Mouse (Mus musculus) thymus, adult 2 months (tissue): Measurements from ENCODE around the gene Aaed1. TPM values are rescaled to one million over a fixed set of nuclear protein-coding genes. Genes with fewer than 3 reads are reported as not detected.

Source experiments
- DNase-seq: peaks from one replicate; pipeline ENCODE4 v3.0.0; 2021
- H3K27ac ChIP-seq: fragments of 200-500 bp; 2 replicates; pipeline ENCODE4 v1.5.1; 2012; ENCODE audit warnings: low read length, control low read depth; ENCODE audit not compliant: control insufficient read depth, insufficient read depth
- H3K27me3 ChIP-seq: fragments of 200-500 bp; 2 replicates; pipeline ENCODE4 v1.6.1; 2012; ENCODE audit warnings: mild to moderate bottlenecking, low read length, moderate library complexity, mixed read lengths; ENCODE audit not compliant: control insufficient read depth, insufficient read depth
- H3K36me3 ChIP-seq: fragments of 200-500 bp; 2 replicates; pipeline ENCODE4 v1.6.1; 2012; ENCODE audit warnings: mild to moderate bottlenecking, low read length, moderate library complexity; ENCODE audit not compliant: control insufficient read depth, insufficient read depth
- H3K4me1 ChIP-seq: fragments of 200-500 bp; replicated peaks from 2 replicates; pipeline ENCODE4 v1.6.1; 2012; ENCODE audit warnings: low read length; ENCODE audit not compliant: control insufficient read depth, insufficient read depth
- H3K4me3 ChIP-seq: fragments of 200-500 bp; 2 replicates; pipeline ENCODE4 v1.5.1; 2012; ENCODE audit warnings: mild to moderate bottlenecking, low read length, control low read depth, moderate library complexity; ENCODE audit not compliant: control insufficient read depth, insufficient read depth
- CTCF ChIP-seq: fragments of 200-500 bp; IDR thresholded peaks from 2 replicates; pipeline ENCODE4 v1.5.1; 2012; ENCODE audit warnings: mild to moderate bottlenecking, control low read depth, low read length, moderate library complexity, borderline replicate concordance; ENCODE audit not compliant: control insufficient read depth, poor library complexity, insufficient read depth; ENCODE audit errors: extremely low read depth
- POLR2A ChIP-seq: fragments of 200-500 bp; IDR thresholded peaks from 2 replicates; pipeline ENCODE4 v1.6.1; 2012; ENCODE audit warnings: mild to moderate bottlenecking, low read length, control low read depth, moderate library complexity; ENCODE audit not compliant: control insufficient read depth, poor library complexity, insufficient read depth; ENCODE audit errors: extremely low read depth
- WGBS: fragments of 180-500 bp; shearing (Covaris S2); methylation state at CpG from one replicate; pipeline ENCODE4 v1.1.7; 2018; 5-methylcytosine and 5-hydroxymethylcytosine counted together
- polyA plus RNA-seq: library from polyadenylated mRNA; depleted of rRNA; stranded (reverse); fragments of >200 nt; gene quantifications from 2 replicates; pipeline ENCODE4 v1.2.3, GENCODE M21; 2012

Gene Aaed1
- polyA plus RNA-seq, 1 experiment: 5.1 TPM

- no peak overlapping the region for H3K4me3 ChIP-seq
- WGBS: 8% methylated on average over 11 of the region's 11 CpGs
- H3K4me1 ChIP-seq: peaks cover 12% of the 10 kb centered on the region
- no peaks in the 10 kb centered on the region for H3K27me3 ChIP-seq
- TF ChIP-seq CTCF (no peak), POLR2A (no peak)
- H3K36me3 ChIP-seq: peaks cover 7% of the 10 kb centered on the region; the same call in 1 of the 2 replicates
- no peak overlapping the region for H3K27ac ChIP-seq
- peak; percentile 11 for DNase-seq
Measured at GRCm38 (mm10) chr13:64309842-64310241, 2.7 kb downstream of the Aaed1 start.

GRCm38 (mm10) chr13:64309036-64309435 lies 3.5 kb downstream of the Aaed1 start:
- H3K36me3 ChIP-seq: peaks cover 7% of the 10 kb centered on the region; the same call in 1 of the 2 replicates
- DNase-seq: no peak
- TF ChIP-seq POLR2A: no peak
- TF ChIP-seq CTCF: no peak
- H3K27ac ChIP-seq: no peak overlapping the region
- H3K4me3 ChIP-seq: no peak overlapping the region
- H3K4me1 ChIP-seq: peaks cover 12% of the 10 kb centered on the region
- 14% methylated on average over 5 of the region's 5 CpGs for WGBS
- no peaks in the 10 kb centered on the region for H3K27me3 ChIP-seq

GRCm38 (mm10) chr13:64307508-64307907 lies 5.0 kb downstream of the Aaed1 start:
- peaks cover 12% of the 10 kb centered on the region for H3K4me1 ChIP-seq
- peaks cover 10% of the 10 kb centered on the region; the same call in 1 of the 2 replicates for H3K36me3 ChIP-seq
- TF ChIP-seq CTCF (no peak), POLR2A (no peak)
- no peak overlapping the region for H3K4me3 ChIP-seq
- H3K27ac ChIP-seq: no peak overlapping the region
- DNase-seq: no peak
- 89% methylated on average over 5 of the region's 5 CpGs for WGBS
- H3K27me3 ChIP-seq: no peaks in the 10 kb centered on the region

GRCm38 (mm10) chr13:64306078-64306477 lies 6.4 kb downstream of the Aaed1 start:
- DNase-seq: peak; percentile 42
- no peak overlapping the region for H3K4me3 ChIP-seq
- peaks cover 10% of the 10 kb centered on the region; the same call in 1 of the 2 replicates for H3K36me3 ChIP-seq
- H3K27me3 ChIP-seq: no peaks in the 10 kb centered on the region
- H3K4me1 ChIP-seq: peaks cover 12% of the 10 kb centered on the region
- no peak overlapping the region for H3K27ac ChIP-seq
- TF ChIP-seq CTCF: no peak
- no peak for TF ChIP-seq POLR2A
- WGBS: 80% methylated on average over 3 of the region's 3 CpGs

- peaks cover 3% of the 10 kb centered on the region; the same call in 1 of the 2 replicates for H3K36me3 ChIP-seq
- 95% methylated on average over 1 of the region's 1 CpGs for WGBS
Measured at GRCm38 (mm10) chr13:64299069-64299468, 13.4 kb downstream of the Aaed1 start.

GRCm38 (mm10) chr13:64286791-64287190 lies 25.7 kb downstream of the Aaed1 start:
- Histone ChIP-seq H3K36me3 (no peaks in the 10 kb centered on the region), H3K4me1 (no peaks in the 10 kb centered on the region)
- DNase-seq: no peak

More at GRCm38 (mm10) chr13:64299069-64299468, 13.4 kb downstream of the Aaed1 start:
- no peak overlapping the region for H3K27ac ChIP-seq
- H3K4me1 ChIP-seq: no peaks in the 10 kb centered on the region
- no peak overlapping the region for H3K4me3 ChIP-seq
- no peak for DNase-seq
- TF ChIP-seq POLR2A (no peak), CTCF (no peak)
- no peaks in the 10 kb centered on the region for H3K27me3 ChIP-seq

GRCm38 (mm10) chr13:64286321-64286720 lies 26.2 kb downstream of the Aaed1 start:
- 99% methylated on average over 4 of the region's 4 CpGs for WGBS
- Histone ChIP-seq H3K27ac (no peak overlapping the region), H3K4me3 (no peak overlapping the region), H3K36me3 (no peaks in the 10 kb centered on the region), H3K27me3 (no peaks in the 10 kb centered on the region), H3K4me1 (no peaks in the 10 kb centered on the region)
- DNase-seq: no peak
- TF ChIP-seq CTCF (no peak), POLR2A (no peak)

More at GRCm38 (mm10) chr13:64286791-64287190, 25.7 kb downstream of the Aaed1 start:
- Histone ChIP-seq H3K27me3 (no peaks in the 10 kb centered on the region), H3K27ac (no peak overlapping the region), H3K4me3 (no peak overlapping the region)
- 95% methylated on average over 4 of the region's 4 CpGs for WGBS
- TF ChIP-seq POLR2A (no peak), CTCF (no peak)
